Mouse (Mus musculus) liver, embryonic 15.5 days (tissue): Measurements from ENCODE around the gene Slc9c1. TPM values are rescaled to one million over a fixed set of nuclear protein-coding genes. Genes with fewer than 3 reads are reported as not detected.

Source experiments
- ATAC-seq: fragments of 200-750 bp; cut with Nextera tagmentation; 2 replicates; pipeline ENCODE4 v1.8.0; 2017; ENCODE audit warnings: moderate number of reproducible peaks, mild to moderate bottlenecking, moderate library complexity; ENCODE audit not compliant: insufficient read depth
- H3K27ac ChIP-seq: fragments of 300-500 bp; sonication (generic); replicated peaks from 2 replicates; pipeline ENCODE4 v1.5.1; 2015; ENCODE audit warnings: mild to moderate bottlenecking, inconsistent platforms
- H3K27me3 ChIP-seq: fragments of 300-500 bp; sonication (generic); 2 replicates; pipeline ENCODE4 v1.6.1; 2015; ENCODE audit warnings: mild to moderate bottlenecking, inconsistent platforms
- H3K36me3 ChIP-seq: fragments of 300-500 bp; sonication (generic); replicated peaks from 2 replicates; pipeline ENCODE4 v1.6.1; 2015; ENCODE audit warnings: moderate library complexity, mild to moderate bottlenecking, inconsistent platforms
- H3K4me1 ChIP-seq: fragments of 300-500 bp; sonication (generic); replicated peaks from 2 replicates; pipeline ENCODE4 v1.6.1; 2015; ENCODE audit warnings: inconsistent platforms
- H3K4me2 ChIP-seq: fragments of 300-500 bp; sonication (generic); 2 replicates; pipeline ENCODE4 v1.6.1; 2015; ENCODE audit warnings: moderate library complexity, mild to moderate bottlenecking, inconsistent platforms
- H3K4me3 ChIP-seq: fragments of 300-500 bp; sonication (generic); replicated peaks from 2 replicates; pipeline ENCODE4 v1.5.1; 2015; ENCODE audit warnings: mild to moderate bottlenecking, inconsistent platforms
- H3K9ac ChIP-seq: fragments of 300-500 bp; sonication (generic); 2 replicates; pipeline ENCODE4 v1.6.1; 2015; ENCODE audit warnings: moderate library complexity, mild to moderate bottlenecking, inconsistent platforms
- H3K9me3 ChIP-seq: fragments of 300-500 bp; sonication (generic); replicated peaks from 2 replicates; pipeline ENCODE4 v1.6.1; 2016; ENCODE audit warnings: inconsistent platforms
- WGBS: fragments of 180-500 bp; shearing (Covaris S2); methylation state at CpG from one replicate; pipeline ENCODE4 v1.1.7; 2015; ENCODE audit warnings: mixed read lengths; ENCODE audit not compliant: insufficient replicate concordance; 5-methylcytosine and 5-hydroxymethylcytosine counted together
- polyA plus RNA-seq: library from polyadenylated mRNA; unstranded; fragments of >200 nt; fragmentation: Nextera tagmentation; extraction: Ambion mirVana; gene quantifications from 2 replicates; pipeline ENCODE4 v1.2.1, GENCODE M21; 2015

Gene Slc9c1
- polyA plus RNA-seq, 1 experiment from 2014 or later, result not detected

DNA sequence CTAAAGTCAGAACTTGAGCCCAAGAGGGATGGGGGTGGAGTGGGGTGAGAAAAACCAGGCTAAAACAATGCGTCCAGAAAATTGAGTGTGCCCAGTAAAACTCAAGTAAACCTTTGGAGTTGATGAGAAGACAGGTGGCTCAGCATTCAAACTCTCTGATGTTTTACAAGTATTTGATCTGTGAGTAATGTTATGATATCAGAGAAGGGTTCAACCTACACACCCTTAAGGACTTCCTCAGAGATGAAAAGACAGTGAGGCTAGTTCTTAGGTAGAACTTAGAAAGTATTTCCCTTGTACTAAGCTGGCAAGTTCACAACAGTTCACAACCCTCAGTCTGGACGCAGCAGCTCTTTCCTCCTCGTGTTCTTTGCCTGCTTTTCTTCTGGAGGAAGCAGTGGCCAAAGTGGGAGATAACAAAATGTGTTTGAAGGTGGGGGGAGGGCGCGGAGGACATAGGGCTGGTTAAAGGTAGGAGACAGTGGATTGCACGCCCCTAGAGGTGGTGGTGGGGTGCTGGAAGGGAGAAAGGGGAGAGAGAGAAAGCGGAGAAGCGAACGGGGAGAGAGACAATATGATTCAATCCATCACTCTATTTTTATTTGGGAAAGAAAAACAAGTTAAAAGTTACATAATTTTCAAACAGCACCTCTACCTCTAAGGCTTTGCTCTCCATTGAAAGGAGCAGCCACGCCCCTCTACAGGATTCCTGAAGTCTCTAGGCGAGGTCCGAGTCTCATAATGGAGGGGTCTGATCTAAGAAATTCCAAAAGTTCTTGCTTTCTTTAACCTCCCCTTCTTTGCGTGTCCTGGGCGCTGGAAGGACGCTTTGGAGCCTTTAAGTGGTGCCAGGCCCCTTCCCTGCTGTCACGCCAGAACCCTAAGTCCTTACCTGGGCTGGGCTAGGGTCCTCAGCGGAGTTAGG lies 118.2 kb downstream of the Slc9c1 start:
- Histone ChIP-seq H3K36me3 (no peaks in the 10 kb centered on the region), H3K4me1 (peaks cover 16% of the 10 kb centered on the region), H3K4me3 (peak overlapping the region; percentile 41), H3K27ac (no peak overlapping the region), H3K9ac (0 out of 2 replicates have a peak overlapping the region, but pooled peaks have one; percentile 11), H3K27me3 (no peaks in the 10 kb centered on the region), H3K9me3 (no peaks in the 10 kb centered on the region), H3K4me2 (peak overlapping the region; percentile 62)
- 17% methylated on average over 17 of the region's 17 CpGs for WGBS
- no peak for ATAC-seq

DNA sequence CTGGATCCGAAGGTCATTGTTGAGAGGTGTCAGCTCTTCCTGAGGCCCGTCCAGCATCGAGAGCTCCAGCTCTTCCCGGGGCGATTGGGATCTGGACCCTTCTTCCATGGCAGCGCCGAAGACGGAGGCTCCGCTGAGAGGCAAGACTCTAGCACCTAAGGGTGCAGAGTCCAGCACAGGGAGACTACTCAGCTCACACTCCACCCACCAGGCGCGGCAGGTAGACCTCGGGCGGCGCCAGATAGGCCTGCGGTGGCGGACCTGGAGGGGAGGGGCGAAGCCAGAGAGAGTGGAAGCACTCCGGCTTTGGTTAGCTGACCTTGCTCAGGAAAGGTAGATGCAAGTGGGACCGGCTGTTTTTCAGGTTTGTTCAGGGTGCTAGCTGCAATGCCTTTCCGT lies 118.8 kb downstream of the Slc9c1 start, which contains the start of gene BC016579:
BC016579 (minus strand) TSS at position 135 of the 399 bp plus-strand sequence.
- peak; percentile 56 for ATAC-seq
- no peaks in the 10 kb centered on the region for H3K9me3 ChIP-seq
- H3K4me1 ChIP-seq, result peaks cover 16% of the 10 kb centered on the region
- H3K4me2 ChIP-seq, result peak within 1 kb of the TSS; percentile 62
- WGBS, result 18% methylated on average over 20 of the region's 20 CpGs
- H3K9ac ChIP-seq, result 0 out of 2 replicates have a peak within 1 kb of the TSS, but pooled peaks have one; percentile 11
- no peak within 1 kb of the TSS for H3K27ac ChIP-seq
- H3K4me3 ChIP-seq, result peak within 1 kb of the TSS; percentile 41
- no peaks in the 10 kb centered on the region for H3K27me3 ChIP-seq
- no peaks in the 10 kb centered on the region for H3K36me3 ChIP-seq

DNA sequence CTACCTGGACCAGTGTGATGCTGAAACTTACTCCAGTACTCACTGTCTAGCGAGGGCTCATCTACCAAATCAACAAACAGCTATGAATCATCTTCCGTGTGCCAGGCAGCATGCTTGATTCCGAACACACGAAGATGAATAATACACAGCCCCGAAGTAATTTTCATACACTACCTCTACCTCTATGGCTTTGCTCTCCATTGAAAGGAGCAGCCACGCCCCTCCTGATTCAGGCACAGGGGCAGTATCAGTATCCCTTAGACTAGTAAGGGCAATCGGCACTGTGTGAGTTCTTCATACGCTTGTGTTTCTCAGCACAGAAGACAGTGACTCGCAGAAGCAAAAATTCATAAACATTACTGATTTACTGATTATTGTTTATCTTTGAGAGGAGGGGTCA lies 119.4 kb downstream of the Slc9c1 start:
- WGBS, result 66% methylated on average over 9 of the region's 9 CpGs
- peak overlapping the region; percentile 62; the same call in 1 of the 2 replicates for H3K4me2 ChIP-seq
- no peak for ATAC-seq
- peak overlapping the region; percentile 41; the same call in 1 of the 2 replicates for H3K4me3 ChIP-seq
- H3K9me3 ChIP-seq, result no peaks in the 10 kb centered on the region
- H3K9ac ChIP-seq, result no peak overlapping the region
- no peaks in the 10 kb centered on the region for H3K36me3 ChIP-seq
- no peak overlapping the region for H3K27ac ChIP-seq
- H3K4me1 ChIP-seq, result peaks cover 16% of the 10 kb centered on the region
- H3K27me3 ChIP-seq, result no peaks in the 10 kb centered on the region

Other genes starting within 250 kb of the Slc9c1 start
- gene Cd200, start 126.3 kb upstream of the Slc9c1 start, polyA plus RNA-seq, result 0.52 and 0.84 TPM in 2 replicates
- not detected in 2 replicates for gene Gm609, start 42.3 kb upstream of the Slc9c1 start, polyA plus RNA-seq
- gene Gm17783, start 3.3 kb upstream of the Slc9c1 start, polyA plus RNA-seq, result not detected in 2 replicates
- gene Gcsam, start 75.1 kb downstream of the Slc9c1 start, polyA plus RNA-seq, result 1.5 and 2.0 TPM in 2 replicates
- 0.14 and 0.18 TPM in 2 replicates for gene BC016579, start 118.8 kb downstream of the Slc9c1 start, polyA plus RNA-seq
- gene Tmprss7, start 158.3 kb downstream of the Slc9c1 start, polyA plus RNA-seq, result 0.12 and 0.14 TPM in 2 replicates
- 0.38 and 0.48 TPM in 2 replicates for gene Tagln3, start 189.3 kb downstream of the Slc9c1 start, polyA plus RNA-seq
- gene Abhd10, start 207.6 kb downstream of the Slc9c1 start, polyA plus RNA-seq, result 15.5 and 15.9 TPM in 2 replicates